Mouse (Mus musculus) monocyte, adult 5-6 weeks (primary cell): ENCODE measurements around the gene Tbc1d10b. TPM values are rescaled to one million over a fixed set of nuclear protein-coding genes. Genes with fewer than 3 reads are reported as not detected.
"Not testable (repeated sequence)": the region's sequence is repeated elsewhere in the genome, so short reads cannot be mapped to it uniquely, and the experiment has no call there.

Experiments used
- ATAC-seq: fragments of 153-309, 156-312 bp; replicated peaks from 2 replicates; pipeline ENCODE4 v1.8.0; 2017; ENCODE audit warnings: mild to moderate bottlenecking; ENCODE audit not compliant: low TSS enrichment, insufficient number of reproducible peaks, severe bottlenecking, poor library complexity, low FRiP score
- total RNA-seq: library from RNA; stranded (forward); fragments of 200-1000, 200-491, 200-594 nt; gene quantifications from 3 replicates; pipeline ENCODE4 v1.2.3, GENCODE M21; 2017

Tbc1d10b gene
- 52.5 to 106 TPM (median 85.1 TPM) in 3 replicates for total RNA-seq

- no peak for ATAC-seq
These were observed at the start of gene Tbc1d10b for GRCm38 (mm10) chr7:127208295-127208552. TSS of gene Tbc1d10b (minus strand) at chr7:127208468.

GRCm38 (mm10) chr7:127256518-127256917, 48.2 kb upstream of the Tbc1d10b start:
- ATAC-seq = no peak

GRCm38 (mm10) chr7:127255965-127256364, 47.7 kb upstream of the Tbc1d10b start:
- ATAC-seq = no peak

GRCm38 (mm10) chr7:127255008-127255407, 46.7 kb upstream of the Tbc1d10b start:
- no peak for ATAC-seq

GRCm38 (mm10) chr7:127253821-127254769, 45.8 kb upstream of the Tbc1d10b start:
- ATAC-seq = peak; percentile 77

- ATAC-seq = no peak
These were observed 45.1 kb upstream of the Tbc1d10b start for GRCm38 (mm10) chr7:127253341-127253740.

- ATAC-seq = 0 out of 2 replicates have a peak, but pooled peaks have one; percentile 18
These were observed 44.1 kb upstream of the Tbc1d10b start for GRCm38 (mm10) chr7:127252414-127252813.

GRCm38 (mm10) chr7:127250511-127250910, 42.2 kb upstream of the Tbc1d10b start:
- ATAC-seq = not testable (repeated sequence)

- ATAC-seq = no peak; the same call in 1 of the 2 replicates
These were observed 36.6 kb upstream of the Tbc1d10b start for GRCm38 (mm10) chr7:127244658-127245510.

GRCm38 (mm10) chr7:127243870-127244657, 35.8 kb upstream of the Tbc1d10b start, which contains the start of gene Zfp771:
TSS of gene Zfp771 (plus strand) at chr7:127244274.
- peak; percentile 96 for ATAC-seq

- ATAC-seq = no peak
These were observed 35.1 kb upstream of the Tbc1d10b start for GRCm38 (mm10) chr7:127243361-127243867.

- ATAC-seq = no peak
These were observed 26.5 kb upstream of the Tbc1d10b start for GRCm38 (mm10) chr7:127234777-127235176.

- ATAC-seq = no peak
These were observed 25.5 kb upstream of the Tbc1d10b start for GRCm38 (mm10) chr7:127233765-127234164.

GRCm38 (mm10) chr7:127233368-127233749, 25.1 kb upstream of the Tbc1d10b start:
- peak; percentile 9; the same call in 1 of the 2 replicates for ATAC-seq

- peak; percentile 41 for ATAC-seq
These were observed 24.5 kb upstream of the Tbc1d10b start, which contains the start of the genes Zfp553 and Sept1 for GRCm38 (mm10) chr7:127232622-127233367. TSS of gene Zfp553 (plus strand) at chr7:127233061. TSS of gene Sept1 (minus strand) at chr7:127233130.

- ATAC-seq = no peak
These were observed 23.8 kb upstream of the Tbc1d10b start for GRCm38 (mm10) chr7:127231826-127232621.

- ATAC-seq = no peak
These were observed 23.1 kb upstream of the Tbc1d10b start for GRCm38 (mm10) chr7:127231376-127231775.
